Comparison of ENCODE assay signal across 8 mouse cellular contexts in the genomic region with DNA sequence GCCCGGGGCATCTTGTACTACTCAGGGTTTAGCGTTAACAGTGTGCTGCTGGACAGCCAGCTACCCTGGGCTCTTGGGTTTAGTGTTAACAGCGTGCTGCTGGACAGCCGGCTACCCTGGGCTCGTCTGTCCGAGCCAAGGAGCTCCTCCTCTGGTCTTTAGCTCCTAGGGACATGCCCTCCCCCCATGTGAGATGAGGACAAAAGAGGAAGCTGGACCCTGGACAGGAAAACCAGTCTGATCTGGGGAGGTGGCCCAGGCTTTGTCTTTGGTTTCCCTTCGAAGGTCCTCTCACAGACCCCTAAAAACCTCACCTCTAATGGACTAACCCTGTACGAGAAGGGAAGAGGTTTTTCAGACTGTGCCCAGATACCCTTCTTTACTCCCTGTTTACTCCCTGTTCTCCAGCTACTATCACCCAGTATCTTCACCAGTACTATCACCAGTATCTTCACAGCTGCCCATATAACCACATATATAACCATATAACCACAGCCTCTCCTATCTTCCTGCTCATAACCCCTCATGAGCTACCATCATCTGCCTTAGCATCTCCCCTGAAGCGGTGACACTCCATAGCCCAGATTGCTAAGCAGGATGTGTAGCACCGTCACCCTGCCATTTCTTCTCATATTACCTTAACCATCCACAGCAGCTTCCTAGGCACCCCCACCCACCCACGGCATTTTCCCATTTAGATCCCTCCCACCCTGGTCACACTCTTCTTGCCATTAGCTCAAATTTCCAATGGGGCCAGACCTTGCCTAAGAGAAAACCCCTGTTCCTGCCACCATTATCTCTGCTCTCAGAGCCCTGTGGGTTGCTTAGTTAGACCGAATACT. TPM values are rescaled to one million over a fixed set of nuclear protein-coding genes. Genes with fewer than 3 reads are reported as not detected.
DNase-seq lines count a peak whose midpoint lies in the region; ATAC-seq and TF ChIP-seq lines count a peak whose summit lies in the region.

No protein-coding gene starts in this region.

- no peak for ATAC-seq in forebrain, embryonic 16.5 days
- ATAC-seq in heart, postnatal 0 days (ENCODE audit: insufficient read depth, low read depth), result no peak
- ATAC-seq in liver, embryonic 13.5 days (ENCODE audit: low read depth), result no peak

- no peaks in the 10 kb centered on the region for H3K9me3 ChIP-seq in forebrain, embryonic 10.5 days
- H3K9me3 ChIP-seq in forebrain, embryonic 16.5 days (ENCODE audit: control insufficient read depth, low read length), result no peaks in the 10 kb centered on the region
- H3K9me3 ChIP-seq in heart, postnatal 0 days (replicated peaks; ENCODE audit: control insufficient read depth, low read length), result no peaks in the 10 kb centered on the region
- no peaks in the 10 kb centered on the region for H3K9me3 ChIP-seq in liver, embryonic 13.5 days (replicated peaks)

- peaks cover 20% of the 10 kb centered on the region for H3K36me3 ChIP-seq in forebrain, embryonic 10.5 days (replicated peaks)
- no peaks in the 10 kb centered on the region for H3K36me3 ChIP-seq in forebrain, embryonic 16.5 days (ENCODE audit: control insufficient read depth, insufficient read depth)
- H3K36me3 ChIP-seq in heart, postnatal 0 days (replicated peaks; ENCODE audit: control insufficient read depth, insufficient read depth, low read length), result no peaks in the 10 kb centered on the region
- peaks cover 18% of the 10 kb centered on the region; the same call in 1 of the 2 replicates for H3K36me3 ChIP-seq in liver, embryonic 13.5 days

- H3K27me3 ChIP-seq in forebrain, embryonic 10.5 days (ENCODE audit: poor library complexity, severe bottlenecking), result no peaks in the 10 kb centered on the region
- no peaks in the 10 kb centered on the region for H3K27me3 ChIP-seq in forebrain, embryonic 16.5 days (replicated peaks; ENCODE audit: control insufficient read depth, insufficient read depth, low read length)
- no peaks in the 10 kb centered on the region for H3K27me3 ChIP-seq in heart, postnatal 0 days (ENCODE audit: control insufficient read depth, insufficient read depth, low read length)
- H3K27me3 ChIP-seq in liver, embryonic 13.5 days, result no peaks in the 10 kb centered on the region

- peak overlapping the region; percentile 45 for H3K27ac ChIP-seq in forebrain, embryonic 10.5 days
- no peak overlapping the region for H3K27ac ChIP-seq in forebrain, embryonic 16.5 days (ENCODE audit: low read length)
- H3K27ac ChIP-seq in heart, postnatal 0 days (ENCODE audit: low read depth), result peak overlapping the region; percentile 56
- peak overlapping the region; percentile 98 for H3K27ac ChIP-seq in liver, embryonic 13.5 days

- no peak overlapping the region for H3K4me3 ChIP-seq in forebrain, embryonic 10.5 days
- no peak overlapping the region for H3K4me3 ChIP-seq in forebrain, embryonic 16.5 days (replicated peaks; ENCODE audit: low read length)
- peak overlapping the region; percentile 93 for H3K4me3 ChIP-seq in heart, postnatal 0 days (ENCODE audit: low read depth, low read length)
- H3K4me3 ChIP-seq in liver, embryonic 13.5 days (replicated peaks), result peak overlapping the region; percentile 90

- WGBS in forebrain, embryonic 10.5 days, result 55% methylated on average over 12 of the region's 12 CpGs
- WGBS in forebrain, embryonic 16.5 days, result 59% methylated on average over 12 of the region's 12 CpGs
- 45% methylated on average over 12 of the region's 12 CpGs for WGBS in heart, postnatal 0 days
- 18% methylated on average over 12 of the region's 12 CpGs for WGBS in liver, embryonic 13.5 days (ENCODE audit: insufficient replicate concordance)

- no peak for DNase-seq in forebrain, embryonic 10.5 days (ENCODE audit: extremely low spot score, low spot score)
- peak; percentile 89 for DNase-seq in 416B (ENCODE audit: low read depth)
- DNase-seq in heart, postnatal 0 days (ENCODE audit: low spot score), result no peak
- no peak for DNase-seq in liver, embryonic 13.5 days
- DNase-seq in retina, postnatal 1 day, result no peak
- DNase-seq in cerebellum, adult 9-10 months, result no peak
- no peak for DNase-seq in cerebellum, adult 8-10 months

- no peak overlapping the region for H3K4me2 ChIP-seq in forebrain, embryonic 16.5 days (ENCODE audit: low read length)
- peak overlapping the region; percentile 81 for H3K4me2 ChIP-seq in heart, postnatal 0 days (ENCODE audit: low read depth, low read length)
- peak overlapping the region; percentile 98 for H3K4me2 ChIP-seq in liver, embryonic 13.5 days

- no peak for TF ChIP-seq CTCF in heart, postnatal 0 days (IDR thresholded peaks at IDR 0.05; ENCODE audit: low read depth)

- no peak for TF ChIP-seq EP300 in heart, postnatal 0 days (IDR thresholded peaks at IDR 0.05; ENCODE audit: low read depth)

- peaks cover 72% of the 10 kb centered on the region for H3K4me1 ChIP-seq in forebrain, embryonic 10.5 days
- H3K4me1 ChIP-seq in forebrain, embryonic 16.5 days (replicated peaks; ENCODE audit: control insufficient read depth, insufficient read depth, low read length), result peaks cover 27% of the 10 kb centered on the region
- H3K4me1 ChIP-seq in heart, postnatal 0 days (ENCODE audit: control insufficient read depth, insufficient read depth), result peaks cover 52% of the 10 kb centered on the region
- H3K4me1 ChIP-seq in liver, embryonic 13.5 days (replicated peaks), result peaks cover 83% of the 10 kb centered on the region

- H3K9ac ChIP-seq in forebrain, embryonic 16.5 days (replicated peaks; ENCODE audit: low read depth, low read length), result no peak overlapping the region
- H3K9ac ChIP-seq in heart, postnatal 0 days (replicated peaks; ENCODE audit: low read depth, low read length), result peak overlapping the region; percentile 4; the same call in 1 of the 2 replicates
- peak overlapping the region; percentile 93 for H3K9ac ChIP-seq in liver, embryonic 13.5 days

RNA-seq across cellular contexts. Expression of a gene that starts 8.7 kb away (rescaled TPM):
- 37.9 and 39.2 TPM in 2 replicates for polyA plus RNA-seq in forebrain, embryonic 10.5 days (2016; fragmentation: Nextera tagmentation; extraction: Ambion mirVana)
- polyA plus RNA-seq in forebrain, embryonic 16.5 days (2015; fragmentation: Nextera tagmentation; extraction: Ambion mirVana), result 15.4 and 19.5 TPM in 2 replicates
- total RNA-seq in heart, postnatal 0 days (2014; rRNA removed; ENCODE audit: low replicate concordance), result 24.6 and 31.3 TPM in 2 replicates
- polyA plus RNA-seq in heart, postnatal 0 days (2015; fragmentation: Nextera tagmentation; extraction: Ambion mirVana), result 34.7 and 36.7 TPM in 2 replicates
- 56.0 and 58.2 TPM in 2 replicates for polyA plus RNA-seq in liver, embryonic 13.5 days (2015; fragmentation: Nextera tagmentation; extraction: Ambion mirVana)

RNA-seq across cellular contexts. Expression of a gene that starts 20.4 kb away (rescaled TPM):
- 11.6 and 11.7 TPM in 2 replicates for polyA plus RNA-seq in forebrain, embryonic 10.5 days (2016; fragmentation: Nextera tagmentation; extraction: Ambion mirVana)
- 10.3 and 12.1 TPM in 2 replicates for polyA plus RNA-seq in forebrain, embryonic 16.5 days (2015; fragmentation: Nextera tagmentation; extraction: Ambion mirVana)
- 28.1 and 59.0 TPM in 2 replicates for total RNA-seq in heart, postnatal 0 days (2014; rRNA removed; ENCODE audit: low replicate concordance)
- polyA plus RNA-seq in heart, postnatal 0 days (2015; fragmentation: Nextera tagmentation; extraction: Ambion mirVana), result 11.4 and 11.6 TPM in 2 replicates
- polyA plus RNA-seq in liver, embryonic 13.5 days (2015; fragmentation: Nextera tagmentation; extraction: Ambion mirVana), result 13.3 and 15.0 TPM in 2 replicates

RNA-seq across cellular contexts. Expression of a gene that starts 37.2 kb away (rescaled TPM):
- 54.7 and 55.0 TPM in 2 replicates for polyA plus RNA-seq in forebrain, embryonic 10.5 days (2016; fragmentation: Nextera tagmentation; extraction: Ambion mirVana)
- polyA plus RNA-seq in forebrain, embryonic 16.5 days (2015; fragmentation: Nextera tagmentation; extraction: Ambion mirVana), result 51.7 and 55.8 TPM in 2 replicates
- total RNA-seq in heart, postnatal 0 days (2014; rRNA removed; ENCODE audit: low replicate concordance), result 79.5 and 117 TPM in 2 replicates
- 60.9 TPM in 2 replicates for polyA plus RNA-seq in heart, postnatal 0 days (2015; fragmentation: Nextera tagmentation; extraction: Ambion mirVana)
- polyA plus RNA-seq in liver, embryonic 13.5 days (2015; fragmentation: Nextera tagmentation; extraction: Ambion mirVana), result 23.3 and 27.3 TPM in 2 replicates

RNA-seq across cellular contexts. Expression of a gene that starts 37.2 kb away (rescaled TPM):
- 45.9 and 48.7 TPM in 2 replicates for polyA plus RNA-seq in forebrain, embryonic 10.5 days (2016; fragmentation: Nextera tagmentation; extraction: Ambion mirVana)
- polyA plus RNA-seq in forebrain, embryonic 16.5 days (2015; fragmentation: Nextera tagmentation; extraction: Ambion mirVana), result 25.7 and 27.6 TPM in 2 replicates
- 28.0 and 36.0 TPM in 2 replicates for total RNA-seq in heart, postnatal 0 days (2014; rRNA removed; ENCODE audit: low replicate concordance)
- polyA plus RNA-seq in heart, postnatal 0 days (2015; fragmentation: Nextera tagmentation; extraction: Ambion mirVana), result 10.6 and 12.2 TPM in 2 replicates
- 16.9 and 20.7 TPM in 2 replicates for polyA plus RNA-seq in liver, embryonic 13.5 days (2015; fragmentation: Nextera tagmentation; extraction: Ambion mirVana)

Comparison
In these comparisons a context has a peak if more than half of its experiments do, and no peak if none do; other contexts are left out.
1. H3K4me3 ChIP-seq: peak in heart, postnatal 0 days (single experiment) and liver, embryonic 13.5 days (single experiment); none in forebrain, embryonic 10.5 days (single experiment) and forebrain, embryonic 16.5 days (single experiment).